Mouse (Mus musculus) gastrocnemius, adult 8-10 months (tissue): ENCODE results near the gene Necab2. TPM values are rescaled to one million over a fixed set of nuclear protein-coding genes. Genes with fewer than 3 reads are reported as not detected.

Source experiments
- DNase-seq, 2 experiments: peaks; one replicate each; pipeline ENCODE4 v3.0.0; 2022; ENCODE audit warnings: low spot score in 2 of 2
- total RNA-seq, 4 experiments: library from RNA; stranded (reverse); gene quantifications; 2 replicates each; pipeline ENCODE4 v1.2.4; 2022

Gene Necab2
- total RNA-seq, 4 experiments from 2014 or later: 0.22 TPM; not detected in 3

- DNase-seq: no peak
These were observed 1.3 kb downstream of the Necab2 start for GRCm38 (mm10) chr8:119447781-119448170.

- DNase-seq: no peak
These were observed 3.1 kb downstream of the Necab2 start for GRCm38 (mm10) chr8:119449627-119450026.

- DNase-seq: no peak
These were observed 4.6 kb downstream of the Necab2 start for GRCm38 (mm10) chr8:119451131-119451530.

- DNase-seq: no peak
These were observed 6.4 kb downstream of the Necab2 start for GRCm38 (mm10) chr8:119452919-119453318.

DNA sequence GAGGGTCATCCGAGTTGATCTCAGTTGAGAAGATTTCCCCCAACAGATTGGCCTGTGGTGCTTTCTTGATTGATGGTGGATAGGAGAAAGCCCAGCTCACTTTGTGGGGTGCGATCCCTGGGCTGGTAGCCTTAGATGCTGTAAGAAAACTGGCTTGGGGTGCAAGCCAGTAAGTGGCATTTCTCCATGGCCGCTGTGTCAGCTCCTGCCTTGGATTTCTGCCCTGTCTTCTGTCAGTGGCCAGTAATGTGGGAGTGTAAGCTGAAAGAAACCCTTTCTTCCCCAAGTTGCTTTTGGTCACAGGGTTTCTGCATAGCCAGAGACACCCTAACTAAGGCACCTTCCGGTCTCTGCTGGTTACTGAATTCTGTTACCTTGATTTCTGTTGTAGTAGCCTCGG, 9.5 kb downstream of the Necab2 start:
- no peak for DNase-seq

DNA sequence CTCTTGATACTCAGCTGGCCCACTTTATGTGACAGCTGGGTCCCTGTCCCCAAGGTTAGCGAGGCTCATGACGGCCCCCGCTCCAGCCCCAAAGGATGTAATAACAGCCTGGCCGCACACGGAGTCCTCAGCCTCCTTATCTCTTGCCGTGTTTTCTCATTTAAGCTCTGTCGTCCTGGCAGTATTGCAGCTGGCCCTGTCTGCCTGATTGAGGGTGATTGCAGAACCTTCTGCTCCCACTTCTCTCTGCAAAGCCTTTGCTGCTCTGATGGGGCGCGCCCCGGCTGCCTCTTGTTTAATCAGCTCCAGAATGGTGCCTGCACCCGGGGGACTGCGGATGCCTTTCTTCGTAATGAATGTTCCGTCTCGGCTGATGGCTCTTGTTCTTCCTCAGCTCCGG, 13.2 kb downstream of the Necab2 start:
- DNase-seq: no peak

- DNase-seq: no peak
These were observed 14.8 kb downstream of the Necab2 start for GRCm38 (mm10) chr8:119461356-119461755.

GRCm38 (mm10) chr8:119463709-119464108, 17.2 kb downstream of the Necab2 start:
- DNase-seq: no peak

DNA sequence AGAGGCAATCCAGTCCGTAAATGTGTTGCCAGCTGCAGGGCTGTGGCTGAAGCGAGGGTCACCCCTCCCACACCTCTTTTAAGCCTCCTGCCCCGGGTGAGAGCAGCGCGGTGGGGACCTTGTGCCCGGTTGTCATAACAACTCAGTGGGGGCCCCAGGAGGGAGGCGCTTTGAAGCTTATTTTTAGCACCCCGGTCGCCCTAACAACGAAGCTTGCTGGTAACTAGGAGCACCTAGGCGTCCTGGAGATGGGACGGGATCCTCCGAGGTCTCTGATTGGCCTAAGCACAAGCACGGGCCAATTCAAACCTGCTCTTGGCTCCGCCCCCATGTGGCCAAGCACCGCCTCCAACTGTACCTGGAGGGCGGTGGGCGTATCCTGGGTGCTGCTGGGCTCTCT, 19.6 kb downstream of the Necab2 start:
- no peak for DNase-seq

DNA sequence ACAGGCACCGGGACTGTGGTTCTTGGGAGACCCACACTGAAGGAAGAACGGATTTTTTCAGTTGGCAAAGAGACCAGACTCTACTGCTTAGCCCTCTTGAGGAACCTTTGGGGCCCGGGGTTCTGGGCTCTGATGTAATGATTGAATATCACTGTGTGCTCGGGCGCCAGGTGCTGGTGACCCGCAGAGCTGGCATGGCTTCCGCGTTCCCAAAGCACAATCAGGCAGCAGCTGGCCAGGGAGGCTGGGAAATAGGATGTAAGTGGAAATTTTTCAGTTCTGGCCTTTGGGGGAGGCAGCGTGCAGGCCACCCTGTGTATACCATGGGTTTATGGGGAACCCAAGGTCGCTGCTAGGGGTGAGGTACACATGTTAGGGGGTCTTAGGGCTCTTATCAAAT, 20.3 kb downstream of the Necab2 start:
- DNase-seq: no peak

DNA sequence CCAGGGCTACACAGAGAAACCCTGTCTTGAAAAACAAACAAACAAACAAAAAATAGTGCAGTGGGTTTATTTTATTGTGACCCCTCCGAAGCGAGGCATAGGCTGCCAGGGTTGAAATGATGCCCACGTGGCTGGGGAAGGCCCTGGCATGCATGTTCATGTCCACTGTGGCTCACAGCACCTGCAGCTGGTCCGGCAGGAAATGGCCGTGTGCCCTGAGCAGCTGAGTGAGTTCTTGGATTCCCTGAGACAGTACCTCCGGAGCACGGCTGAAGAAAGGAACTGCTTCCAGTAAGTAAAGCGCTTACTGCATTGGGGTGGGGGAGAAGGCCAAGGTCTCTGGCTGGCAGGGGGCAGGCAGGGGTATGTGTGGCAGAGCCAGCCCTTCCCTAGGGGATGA, 21.6 kb downstream of the Necab2 start:
- no peak for DNase-seq

DNA sequence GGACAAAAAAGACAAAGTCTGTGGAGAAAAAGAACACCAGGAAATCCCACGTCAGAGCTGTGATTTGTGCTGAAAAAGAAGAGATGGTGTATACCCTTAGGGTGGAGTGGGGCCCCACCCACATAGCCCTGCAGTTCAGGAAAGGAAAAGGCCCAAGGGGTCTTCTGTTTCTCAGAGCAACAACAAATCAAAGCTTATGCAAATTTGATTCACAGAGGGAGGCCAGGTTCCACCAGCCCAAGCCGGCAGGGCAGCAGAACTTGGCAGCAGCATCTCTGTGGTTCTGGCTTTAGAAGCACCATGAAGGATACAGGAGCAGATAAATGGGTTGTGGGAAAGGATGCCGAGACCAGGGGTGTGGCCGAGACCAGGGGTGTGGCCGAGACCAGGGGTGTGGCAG, 32.2 kb downstream of the Necab2 start:
- DNase-seq: no peak

DNA sequence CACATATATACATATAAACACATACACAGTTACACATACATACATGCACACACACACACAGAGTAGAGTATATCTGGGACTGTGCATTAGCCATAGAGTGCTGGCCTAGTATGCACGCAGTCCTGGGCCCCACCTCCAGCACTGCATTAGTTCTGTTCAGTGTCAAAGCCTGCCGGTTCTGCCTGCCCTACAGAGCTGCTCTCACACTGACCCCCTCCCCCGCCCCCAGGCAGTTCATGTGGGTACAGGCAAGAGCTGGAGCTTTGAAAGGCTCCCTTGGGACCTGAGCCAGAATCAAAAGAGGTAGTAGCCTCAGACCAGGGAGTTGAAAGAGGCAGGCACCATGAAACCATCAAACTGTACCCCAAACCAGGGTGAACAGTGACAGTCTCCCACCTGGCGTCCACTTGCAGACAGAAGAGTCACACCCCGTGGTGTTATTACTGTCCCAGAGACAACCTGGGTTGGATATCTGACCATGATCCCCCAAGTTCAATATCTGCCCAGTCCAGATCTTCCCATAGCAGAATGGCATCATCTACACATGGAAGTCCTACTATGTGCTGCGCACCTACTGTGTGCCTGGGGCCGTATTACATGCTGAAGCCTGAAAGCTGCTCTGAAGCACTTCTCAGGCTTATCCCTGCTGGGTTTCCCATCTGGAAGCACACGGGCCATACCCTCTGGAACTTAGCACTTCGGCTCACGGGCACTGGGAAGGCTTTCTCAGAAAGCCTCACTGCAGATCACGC, 37.8 kb downstream of the Necab2 start:
- DNase-seq: no peak

GRCm38 (mm10) chr8:119487093-119487492, 40.6 kb downstream of the Necab2 start:
- DNase-seq: no peak

- peak in 1 of 2 experiments; percentile 29 for DNase-seq
These were observed 50.3 kb downstream of the Necab2 start for GRCm38 (mm10) chr8:119496848-119497247.

DNA sequence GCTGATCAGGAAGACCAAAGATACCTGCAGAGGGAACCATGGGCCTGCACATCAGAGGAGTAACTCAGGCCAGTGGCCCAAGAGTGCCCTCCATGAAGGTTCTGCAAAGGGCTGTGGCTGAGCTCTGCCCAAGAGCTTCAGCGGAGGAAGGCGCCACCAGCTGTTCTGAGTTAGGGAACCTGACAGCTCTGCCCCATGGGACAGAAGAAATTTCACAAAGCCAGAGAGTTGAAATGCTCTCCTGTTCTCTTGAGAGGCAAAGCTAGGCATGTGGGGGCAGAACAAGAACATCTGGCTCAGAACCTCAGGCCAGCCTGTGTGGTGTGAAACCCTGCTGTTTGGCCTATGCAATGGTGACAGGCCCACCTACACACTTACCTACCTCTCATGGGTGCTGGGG, 53.3 kb downstream of the Necab2 start:
- no peak for DNase-seq

- DNase-seq: no peak
These were observed 55.1 kb downstream of the Necab2 start, which contains the start of gene Slc38a8 for GRCm38 (mm10) chr8:119501598-119501997. Gene Slc38a8 (minus strand): TSS chr8:119501698.

- DNase-seq: no peak
These were observed 55.6 kb downstream of the Necab2 start for GRCm38 (mm10) chr8:119502111-119502510.

DNA sequence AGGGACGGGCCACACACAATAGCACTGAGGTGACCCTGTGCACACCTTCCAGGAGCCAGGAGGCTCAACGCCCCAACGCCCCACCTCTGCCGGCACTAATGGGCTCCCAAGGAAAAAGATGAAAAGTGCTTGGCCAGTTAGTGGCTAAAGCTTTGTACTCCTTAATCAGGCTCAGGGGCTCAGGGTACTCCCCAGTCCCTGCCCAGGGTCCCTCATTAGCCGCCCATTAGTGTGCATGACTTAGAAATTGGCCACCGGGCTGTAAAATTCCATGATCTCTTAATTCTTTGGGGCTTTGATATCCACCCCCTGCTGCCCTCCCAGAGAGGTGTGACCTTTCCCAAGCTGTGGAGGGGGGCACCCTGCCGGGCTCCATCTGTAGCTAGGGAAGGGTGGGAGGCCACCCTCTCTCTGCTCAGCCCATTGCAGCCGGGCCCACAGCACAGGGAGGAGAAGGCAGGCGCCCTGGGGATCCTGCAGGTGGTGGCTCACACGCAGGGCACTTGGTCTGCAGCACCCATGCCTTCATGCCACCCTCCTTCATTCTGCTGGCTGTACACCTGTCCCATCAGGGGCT, 56.8 kb downstream of the Necab2 start:
- no peak for DNase-seq

- no peak for DNase-seq
These were observed 59.0 kb downstream of the Necab2 start for GRCm38 (mm10) chr8:119505488-119505887.

DNA sequence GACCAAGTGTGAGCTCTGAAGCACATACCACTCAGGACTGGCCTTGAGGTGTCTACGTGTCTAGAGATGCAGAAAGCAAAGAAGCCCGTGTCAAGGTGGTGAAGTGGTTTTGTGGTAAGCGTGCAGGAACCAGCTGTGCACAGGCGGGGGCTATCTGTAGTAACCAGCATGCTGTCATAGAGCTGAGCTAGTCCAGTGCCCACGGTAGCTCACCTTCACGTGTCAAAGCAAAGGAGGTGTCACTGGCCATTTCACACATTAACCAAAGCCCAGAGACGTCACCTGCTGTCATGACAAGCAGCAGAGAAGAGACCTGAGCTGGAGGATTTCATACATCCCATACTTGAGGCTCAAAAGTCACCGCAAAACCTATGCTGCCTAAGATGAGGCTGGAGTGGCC, 59.6 kb downstream of the Necab2 start:
- DNase-seq: no peak

GRCm38 (mm10) chr8:119510471-119510870, 64.0 kb downstream of the Necab2 start:
- no peak for DNase-seq

DNA sequence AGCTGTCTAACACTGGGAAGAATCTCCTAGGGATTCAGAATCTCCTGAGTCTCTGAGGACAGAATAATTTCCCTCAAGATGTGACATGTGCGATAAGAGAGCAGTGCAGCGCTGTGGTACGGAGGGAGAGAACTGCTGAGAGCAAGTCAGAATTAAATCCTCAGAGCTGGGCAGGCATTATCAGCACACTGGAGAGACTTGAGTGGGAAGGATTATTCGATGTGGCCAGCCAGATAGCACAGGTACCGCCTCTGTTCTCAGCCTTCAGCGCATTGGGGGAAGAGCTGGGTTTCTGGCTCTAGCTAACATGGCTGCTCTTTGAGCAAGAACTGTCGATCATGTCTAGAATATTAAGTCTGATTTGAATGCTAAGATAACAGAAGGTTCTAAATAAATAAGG, 65.2 kb downstream of the Necab2 start:
- DNase-seq: no peak
